Mouse (Mus musculus) kidney, embryonic 16.5 days (tissue): ENCODE data around the gene Pam. TPM values are rescaled to one million over a fixed set of nuclear protein-coding genes. Genes with fewer than 3 reads are reported as not detected.

ENCODE experiments used
- ATAC-seq: fragments of 200-750 bp; cut with Nextera tagmentation; 2 replicates; pipeline ENCODE4 v1.8.0; 2017; ENCODE audit warnings: moderate TSS enrichment; ENCODE audit not compliant: low FRiP score, low TSS enrichment
- H3K27ac ChIP-seq: fragments of 300-500 bp; sonication (generic); 2 replicates; pipeline ENCODE4 v1.5.1; 2014; ENCODE audit warnings: low read length
- H3K27me3 ChIP-seq: fragments of 300-500 bp; sonication (generic); 2 replicates; pipeline ENCODE4 v1.6.1; 2014; ENCODE audit warnings: low read length, control low read depth, mixed read lengths; ENCODE audit not compliant: insufficient read depth
- H3K36me3 ChIP-seq: fragments of 300-500 bp; sonication (generic); 2 replicates; pipeline ENCODE4 v1.6.1; 2014; ENCODE audit warnings: low read length, control low read depth, mixed read lengths; ENCODE audit not compliant: insufficient read depth
- H3K4me1 ChIP-seq: fragments of 300-500 bp; sonication (generic); 2 replicates; pipeline ENCODE4 v1.6.1; 2014; ENCODE audit warnings: low read length, control low read depth, mixed read lengths; ENCODE audit not compliant: insufficient read depth
- H3K4me2 ChIP-seq: fragments of 300-500 bp; sonication (generic); replicated peaks from 2 replicates; pipeline ENCODE4 v1.6.1; 2014; ENCODE audit warnings: low read depth, low read length
- H3K4me3 ChIP-seq: fragments of 300-500 bp; sonication (generic); 2 replicates; pipeline ENCODE4 v1.5.1; 2014; ENCODE audit warnings: mild to moderate bottlenecking, low read length
- H3K9ac ChIP-seq: fragments of 300-500 bp; sonication (generic); replicated peaks from 2 replicates; pipeline ENCODE4 v1.6.1; 2014; ENCODE audit warnings: low read length
- H3K9me3 ChIP-seq: fragments of 300-500 bp; sonication (generic); 2 replicates; pipeline ENCODE4 v1.6.1; 2016; ENCODE audit warnings: low read length, control low read depth
- WGBS: fragments of 180-500 bp; shearing (Covaris S2); extraction: QIAGEN DNeasy Blood & Tissue Kit; methylation state at CpG from one replicate; pipeline ENCODE4 v1.1.7; 2014; 5-methylcytosine and 5-hydroxymethylcytosine counted together
- polyA plus RNA-seq: library from polyadenylated mRNA; unstranded; fragments of >200 nt; fragmentation: Nextera tagmentation; extraction: Ambion mirVana; gene quantifications from 2 replicates; pipeline ENCODE4 v1.2.1, GENCODE M21; 2015

The Pam gene
- polyA plus RNA-seq, 1 experiment from 2014 or later, result 23.7 TPM

DNA sequence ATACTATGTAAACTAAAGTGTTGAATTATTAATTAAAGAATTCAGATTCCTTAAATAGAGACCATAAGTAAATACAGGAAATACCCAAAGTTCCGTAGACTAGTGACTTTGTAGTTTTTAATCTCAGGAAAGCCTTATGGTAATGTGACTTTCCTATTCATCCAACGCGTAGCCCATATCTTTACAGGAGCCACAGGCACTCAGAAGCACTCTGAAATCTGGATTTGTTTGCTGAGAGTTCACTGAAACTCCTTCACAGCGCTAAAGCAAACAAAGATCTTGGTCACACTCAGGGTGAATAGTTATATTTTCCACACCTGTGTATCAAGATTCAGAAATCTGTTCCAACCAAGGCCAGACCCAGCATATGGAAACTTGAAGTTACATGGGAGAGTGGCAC is 27.3 kb downstream of the Pam start:
- no peaks in the 10 kb centered on the region for H3K36me3 ChIP-seq
- no peak overlapping the region for H3K4me3 ChIP-seq
- H3K9me3 ChIP-seq, result peaks cover 4% of the 10 kb centered on the region; the same call in 1 of the 2 replicates
- no peak for ATAC-seq
- WGBS, result 93% methylated on average over 4 of the region's 4 CpGs
- no peak overlapping the region for H3K9ac ChIP-seq
- no peaks in the 10 kb centered on the region for H3K27me3 ChIP-seq
- H3K4me2 ChIP-seq, result no peak overlapping the region
- no peak overlapping the region for H3K27ac ChIP-seq
- H3K4me1 ChIP-seq, result no peaks in the 10 kb centered on the region

DNA sequence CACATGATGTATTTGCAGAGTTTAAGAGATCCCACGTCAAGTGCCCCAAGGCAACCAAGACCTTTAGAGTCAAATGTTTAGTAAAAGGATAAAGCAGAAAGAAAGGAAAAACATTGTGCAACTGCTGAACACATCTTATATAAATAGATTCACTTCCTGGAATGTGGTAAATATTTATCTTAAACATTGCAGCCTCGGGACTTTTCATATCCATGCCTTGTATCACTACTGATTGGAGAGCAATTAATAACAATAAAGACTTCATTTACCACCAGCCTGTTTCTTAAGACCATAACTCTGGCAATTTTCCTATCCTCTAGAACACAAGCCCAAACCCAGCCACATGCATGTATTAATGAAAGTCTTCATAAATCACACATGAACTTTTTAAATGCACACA is 33.4 kb downstream of the Pam start:
- no peaks in the 10 kb centered on the region for H3K36me3 ChIP-seq
- no peak overlapping the region for H3K27ac ChIP-seq
- H3K27me3 ChIP-seq, result no peaks in the 10 kb centered on the region
- no peak for ATAC-seq
- H3K4me1 ChIP-seq, result no peaks in the 10 kb centered on the region
- no peaks in the 10 kb centered on the region for H3K9me3 ChIP-seq
- no peak overlapping the region for H3K4me3 ChIP-seq
- H3K9ac ChIP-seq, result no peak overlapping the region
- no peak overlapping the region for H3K4me2 ChIP-seq
- 42% methylated on average over 2 of the region's 2 CpGs for WGBS

DNA sequence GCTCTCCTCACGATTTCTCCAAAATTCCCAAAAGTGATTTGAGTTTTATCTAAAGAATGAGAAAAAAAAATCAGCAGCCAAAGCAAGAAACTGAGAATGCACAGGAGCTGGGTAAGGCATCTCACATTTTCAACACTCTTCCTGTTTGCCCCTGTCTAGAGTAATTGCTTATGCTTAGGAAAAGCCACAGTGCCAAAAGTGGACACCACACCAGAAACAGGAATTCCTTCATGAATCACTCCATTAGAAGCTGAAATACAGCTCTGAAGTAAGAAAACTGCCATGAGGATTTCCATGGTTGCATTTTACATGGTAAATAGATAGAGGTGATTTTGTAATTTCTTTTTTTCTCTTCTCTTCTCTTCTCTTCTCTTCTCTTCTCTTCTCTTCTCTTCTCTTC is 36.0 kb downstream of the Pam start:
- Histone ChIP-seq H3K9ac (no peak overlapping the region), H3K9me3 (no peaks in the 10 kb centered on the region), H3K27ac (no peak overlapping the region), H3K36me3 (no peaks in the 10 kb centered on the region), H3K4me1 (peaks cover 4% of the 10 kb centered on the region; the same call in 1 of the 2 replicates), H3K27me3 (no peaks in the 10 kb centered on the region), H3K4me3 (no peak overlapping the region), H3K4me2 (no peak overlapping the region)
- WGBS, result 94% methylated on average over 1 of the region's 1 CpGs
- ATAC-seq, result no peak

DNA sequence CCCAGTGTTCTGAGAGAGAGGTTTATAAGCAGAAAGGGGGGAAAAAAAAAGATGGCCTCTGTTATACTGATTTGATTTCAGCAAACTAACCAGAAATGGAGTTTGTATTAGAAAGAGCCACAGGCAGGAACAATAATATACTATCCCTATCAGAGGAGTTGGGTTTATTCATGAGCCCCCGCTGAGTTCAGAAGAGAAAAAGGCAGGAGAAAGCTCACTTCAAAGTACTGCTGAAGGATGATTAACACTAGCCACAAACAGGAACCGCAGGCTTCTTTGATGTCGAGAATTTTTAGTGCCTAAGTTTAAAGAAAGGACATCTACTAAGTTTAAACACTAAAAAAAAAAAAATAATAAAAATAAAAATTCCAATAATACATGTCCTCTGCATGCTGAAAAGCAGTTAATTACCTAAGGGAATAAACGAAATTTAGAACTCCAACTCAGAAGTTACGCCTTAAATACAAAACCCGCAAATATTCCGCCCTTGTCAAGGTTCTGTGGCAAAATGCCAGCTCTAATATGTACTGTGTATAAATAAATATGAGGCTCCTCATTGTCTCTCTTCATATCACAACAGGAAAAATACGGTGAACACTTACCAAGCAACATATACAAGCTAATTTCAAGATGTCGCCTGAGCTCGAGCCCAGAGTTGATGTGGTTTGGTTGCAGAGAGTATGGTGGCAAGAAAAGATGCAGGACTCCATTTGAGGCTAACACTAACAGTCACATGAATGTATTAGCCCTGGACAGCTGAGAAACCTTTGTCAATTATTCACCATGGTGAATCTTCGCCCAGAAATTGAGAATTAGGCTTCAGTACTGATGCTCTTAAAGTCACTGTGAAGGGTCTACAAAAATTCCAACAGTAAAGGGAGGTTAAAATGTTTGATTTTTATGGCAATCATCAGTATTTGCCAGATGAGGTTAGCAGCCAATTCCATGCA is 38.2 kb downstream of the Pam start:
- Histone ChIP-seq H3K4me2 (no peak overlapping the region), H3K27me3 (no peaks in the 10 kb centered on the region), H3K9me3 (no peaks in the 10 kb centered on the region), H3K4me1 (peaks cover 9% of the 10 kb centered on the region), H3K27ac (peak overlapping the region; percentile 13; the same call in 1 of the 2 replicates), H3K4me3 (no peak overlapping the region), H3K36me3 (no peaks in the 10 kb centered on the region), H3K9ac (no peak overlapping the region)
- no peak for ATAC-seq
- WGBS, result 50% methylated on average over 11 of the region's 11 CpGs

DNA sequence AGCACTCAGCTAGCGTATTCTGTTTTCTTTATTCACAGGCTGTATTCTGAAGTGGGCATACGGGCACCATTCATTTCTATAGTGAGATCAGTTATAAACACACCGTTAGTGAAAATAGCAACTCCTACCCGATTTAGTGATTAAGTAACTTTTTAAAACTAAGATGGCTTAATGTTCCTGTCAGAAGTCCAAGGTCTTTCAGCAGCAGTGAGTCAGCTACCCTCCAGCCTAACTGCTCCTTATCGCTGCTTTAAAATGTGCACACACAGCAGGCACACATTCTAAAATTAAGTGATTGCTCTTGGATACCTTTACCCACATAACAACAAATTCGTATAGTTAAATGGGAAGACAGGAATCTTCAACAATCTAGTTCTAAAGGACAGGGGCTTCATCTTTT is 39.2 kb downstream of the Pam start:
- Histone ChIP-seq H3K27ac (no peak overlapping the region; the same call in 1 of the 2 replicates), H3K9ac (no peak overlapping the region), H3K9me3 (no peaks in the 10 kb centered on the region), H3K36me3 (no peaks in the 10 kb centered on the region), H3K4me2 (no peak overlapping the region), H3K27me3 (no peaks in the 10 kb centered on the region), H3K4me3 (no peak overlapping the region), H3K4me1 (peaks cover 12% of the 10 kb centered on the region)
- no peak for ATAC-seq
- 69% methylated on average over 6 of the region's 6 CpGs for WGBS

DNA sequence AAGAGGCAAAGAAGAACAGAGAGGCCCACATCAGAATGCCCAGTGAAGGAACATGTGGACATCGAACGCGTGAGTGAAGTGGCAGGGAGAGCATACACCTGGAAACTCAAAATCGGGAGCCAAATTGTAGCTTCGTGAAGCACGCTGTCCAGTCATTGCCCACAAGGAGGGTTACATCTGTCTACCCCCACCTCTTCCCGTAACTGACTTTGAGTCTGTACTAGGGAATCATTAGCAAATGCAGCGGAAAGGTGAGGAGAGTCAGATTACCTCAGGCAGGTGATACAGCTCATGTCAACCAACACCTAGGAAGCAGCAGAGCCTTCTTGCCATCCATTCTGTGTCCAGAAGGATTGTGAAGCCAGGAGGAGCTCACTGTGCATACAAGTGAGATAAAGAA is 39.9 kb downstream of the Pam start:
- Histone ChIP-seq H3K9ac (no peak overlapping the region), H3K27ac (no peak overlapping the region), H3K27me3 (no peaks in the 10 kb centered on the region), H3K4me3 (no peak overlapping the region), H3K9me3 (no peaks in the 10 kb centered on the region), H3K4me1 (peaks cover 16% of the 10 kb centered on the region), H3K36me3 (no peaks in the 10 kb centered on the region), H3K4me2 (no peak overlapping the region)
- 85% methylated on average over 8 of the region's 8 CpGs for WGBS
- ATAC-seq, result peak; percentile 58; the same call in 1 of the 2 replicates

DNA sequence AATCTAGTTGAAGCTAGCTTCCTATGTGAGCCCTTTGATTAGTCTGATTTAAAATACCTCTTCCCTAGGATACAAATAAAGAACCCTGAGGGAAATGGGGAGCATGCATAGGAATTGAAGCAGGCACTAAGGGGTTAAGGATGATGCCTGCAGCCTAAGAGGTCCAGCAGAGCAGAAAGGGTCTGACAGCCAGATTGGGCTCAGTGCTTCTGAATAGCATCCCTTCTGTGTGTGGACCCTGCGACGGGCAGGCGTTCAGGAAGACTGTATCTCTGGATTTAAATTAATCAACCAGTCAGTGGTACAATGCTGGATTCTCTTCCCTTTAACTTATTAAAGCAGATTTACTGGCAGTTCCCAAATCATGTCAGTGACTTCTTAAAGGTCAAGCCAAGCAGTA is 41.5 kb downstream of the Pam start:
- ATAC-seq, result no peak
- WGBS, result 35% methylated on average over 3 of the region's 3 CpGs
- no peaks in the 10 kb centered on the region for H3K9me3 ChIP-seq
- no peak overlapping the region for H3K4me2 ChIP-seq
- H3K4me3 ChIP-seq, result no peak overlapping the region
- peaks cover 19% of the 10 kb centered on the region for H3K4me1 ChIP-seq
- no peak overlapping the region for H3K9ac ChIP-seq
- H3K27me3 ChIP-seq, result no peaks in the 10 kb centered on the region
- no peaks in the 10 kb centered on the region for H3K36me3 ChIP-seq
- H3K27ac ChIP-seq, result no peak overlapping the region

DNA sequence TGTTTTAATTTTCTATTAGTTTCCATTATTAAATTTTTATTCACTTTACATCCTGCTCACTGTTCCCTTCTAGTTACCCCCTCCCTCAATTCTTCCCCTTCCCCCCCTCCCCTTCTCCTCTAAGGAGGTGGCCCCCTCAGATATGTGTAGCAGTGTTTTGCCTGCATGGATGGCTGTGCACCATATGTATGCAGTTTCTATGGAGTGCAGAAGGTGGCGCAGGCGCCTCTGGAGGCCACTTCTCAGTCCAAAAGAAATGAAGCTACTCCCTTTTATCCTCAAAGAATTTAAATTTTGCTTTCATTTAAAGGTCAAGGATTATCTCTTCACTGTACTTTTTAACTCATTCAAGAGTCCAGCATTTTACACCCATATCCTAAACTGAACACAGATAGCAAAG is 42.0 kb downstream of the Pam start:
- H3K9ac ChIP-seq, result no peak overlapping the region
- 95% methylated on average over 2 of the region's 2 CpGs for WGBS
- no peak overlapping the region for H3K27ac ChIP-seq
- no peak overlapping the region for H3K4me3 ChIP-seq
- no peak overlapping the region for H3K4me2 ChIP-seq
- peaks cover 19% of the 10 kb centered on the region for H3K4me1 ChIP-seq
- H3K9me3 ChIP-seq, result no peaks in the 10 kb centered on the region
- ATAC-seq, result no peak
- no peaks in the 10 kb centered on the region for H3K27me3 ChIP-seq
- H3K36me3 ChIP-seq, result no peaks in the 10 kb centered on the region

DNA sequence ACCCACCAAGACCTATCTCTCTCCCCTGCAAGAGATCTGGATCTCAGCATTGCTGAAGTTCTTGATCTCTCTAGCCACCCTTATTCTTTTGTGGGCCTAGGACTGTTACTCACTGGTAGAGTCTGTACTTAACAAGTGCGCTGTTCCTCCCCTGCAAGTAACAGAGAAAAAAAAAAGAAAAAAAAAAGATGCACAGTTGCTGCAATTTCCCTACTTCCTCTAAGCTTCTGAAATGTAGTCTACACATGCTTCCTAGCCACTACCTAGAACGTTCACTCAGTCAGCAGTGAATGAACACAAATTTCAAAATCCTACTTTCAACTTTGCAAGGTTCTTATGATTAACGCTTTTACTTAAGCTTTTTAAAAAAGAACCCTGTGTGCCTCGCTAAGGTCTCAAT is 42.7 kb downstream of the Pam start:
- Histone ChIP-seq H3K27me3 (no peaks in the 10 kb centered on the region), H3K27ac (no peak overlapping the region), H3K4me3 (no peak overlapping the region), H3K4me1 (peaks cover 25% of the 10 kb centered on the region), H3K36me3 (no peaks in the 10 kb centered on the region), H3K4me2 (no peak overlapping the region), H3K9me3 (no peaks in the 10 kb centered on the region), H3K9ac (no peak overlapping the region)
- 92% methylated on average over 4 of the region's 4 CpGs for WGBS
- no peak for ATAC-seq

DNA sequence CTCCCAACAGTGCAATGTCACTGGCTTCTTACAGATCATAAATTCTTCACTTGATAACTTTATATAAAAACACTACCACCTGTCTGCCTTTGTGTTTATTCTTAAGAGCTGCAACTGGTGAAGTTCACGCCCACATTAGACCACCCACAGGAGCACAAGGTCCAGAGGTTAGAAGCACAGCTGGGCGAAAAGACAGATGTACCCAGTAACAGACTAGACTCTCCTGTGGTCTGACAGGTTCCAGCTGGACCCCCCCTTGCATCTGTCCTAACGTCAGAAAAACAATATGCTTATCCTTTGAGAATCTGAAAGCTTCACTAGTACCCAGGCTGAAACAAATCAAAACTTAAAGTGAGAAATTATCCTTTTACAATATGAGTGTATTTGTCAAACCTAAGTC is 44.4 kb downstream of the Pam start:
- Histone ChIP-seq H3K9ac (no peak overlapping the region), H3K4me2 (no peak overlapping the region), H3K27ac (no peak overlapping the region), H3K4me3 (no peak overlapping the region), H3K4me1 (peaks cover 28% of the 10 kb centered on the region), H3K36me3 (no peaks in the 10 kb centered on the region), H3K9me3 (no peaks in the 10 kb centered on the region), H3K27me3 (no peaks in the 10 kb centered on the region)
- WGBS, result 16% methylated on average over 3 of the region's 3 CpGs
- peak; percentile 83; the same call in 1 of the 2 replicates for ATAC-seq
